Mouse (Mus musculus) intestine, embryonic 15.5 days (tissue): ENCODE measurements around the gene Il31. TPM values are rescaled to one million over a fixed set of nuclear protein-coding genes. Genes with fewer than 3 reads are reported as not detected.
A peak's percentile ranks its signal among the peaks of the same experiment; 100 is the strongest.
"Not testable (repeated sequence)": the region's sequence is repeated elsewhere in the genome, so short reads cannot be mapped to it uniquely, and the experiment has no call there.

Experiments
- ATAC-seq: fragments of 200-750 bp; cut with Nextera tagmentation; 2 replicates; pipeline ENCODE4 v1.8.0; 2017; ENCODE audit warnings: moderate TSS enrichment, moderate library complexity
- H3K27ac ChIP-seq: fragments of 300-500 bp; sonication (generic); 2 replicates; pipeline ENCODE4 v1.5.1; 2015; ENCODE audit warnings: mild to moderate bottlenecking, inconsistent platforms
- H3K27me3 ChIP-seq: fragments of 300-500 bp; sonication (generic); replicated peaks from 2 replicates; pipeline ENCODE4 v1.6.1; 2015; ENCODE audit warnings: inconsistent platforms
- H3K36me3 ChIP-seq: fragments of 300-500 bp; sonication (generic); 2 replicates; pipeline ENCODE4 v1.6.1; 2015; ENCODE audit warnings: inconsistent platforms
- H3K4me1 ChIP-seq: fragments of 300-500 bp; sonication (generic); replicated peaks from 2 replicates; pipeline ENCODE4 v1.6.1; 2015; ENCODE audit warnings: inconsistent platforms
- H3K4me2 ChIP-seq: fragments of 300-500 bp; sonication (generic); replicated peaks from 2 replicates; pipeline ENCODE4 v1.6.1; 2015; ENCODE audit warnings: mild to moderate bottlenecking, inconsistent platforms
- H3K4me3 ChIP-seq: fragments of 300-500 bp; sonication (generic); replicated peaks from 2 replicates; pipeline ENCODE4 v1.5.1; 2015; ENCODE audit warnings: inconsistent platforms
- H3K9ac ChIP-seq: fragments of 300-500 bp; sonication (generic); 2 replicates; pipeline ENCODE4 v1.6.1; 2015; ENCODE audit warnings: inconsistent platforms
- H3K9me3 ChIP-seq: fragments of 300-500 bp; sonication (generic); 2 replicates; pipeline ENCODE4 v1.6.1; 2016; ENCODE audit warnings: inconsistent platforms
- WGBS: fragments of 180-500 bp; shearing (Covaris S2); methylation state at CpG from one replicate; pipeline ENCODE4 v1.1.7; 2015; 5-methylcytosine and 5-hydroxymethylcytosine counted together
- polyA plus RNA-seq: library from polyadenylated mRNA; unstranded; fragments of >200 nt; fragmentation: Nextera tagmentation; extraction: Ambion mirVana; gene quantifications from 2 replicates; pipeline ENCODE4 v1.2.1, GENCODE M21; 2015

The Il31 gene
- polyA plus RNA-seq, 1 experiment from 2014 or later, result not detected

GRCm38 (mm10) chr5:123512102-123512501 is 22.8 kb upstream of the Il31 start:
- H3K27ac ChIP-seq, result no peak overlapping the region
- H3K36me3 ChIP-seq, result 0 out of 2 replicates have a peak, but pooled peaks cover 4% of the 10 kb centered on the region
- H3K4me3 ChIP-seq, result no peak overlapping the region
- no peak overlapping the region for H3K4me2 ChIP-seq
- peaks cover 8% of the 10 kb centered on the region for H3K4me1 ChIP-seq
- H3K9me3 ChIP-seq, result no peaks in the 10 kb centered on the region
- WGBS, result 55% methylated on average over 3 of the region's 3 CpGs
- peaks cover 9% of the 10 kb centered on the region; the same call in 1 of the 2 replicates for H3K27me3 ChIP-seq
- H3K9ac ChIP-seq, result no peak overlapping the region
- ATAC-seq, result no peak

- ATAC-seq, result not testable (repeated sequence)
- WGBS, result 77% methylated on average over 3 of the region's 3 CpGs
These were observed 22.1 kb upstream of the Il31 start for GRCm38 (mm10) chr5:123511426-123511825.

GRCm38 (mm10) chr5:123510160-123510559 is 20.9 kb upstream of the Il31 start, which contains the start of gene B3gnt4:
Gene B3gnt4, plus strand, starts transcription at chr5:123510460.
- WGBS, result 87% methylated on average over 5 of the region's 5 CpGs
- no peak within 1 kb of the TSS for H3K4me3 ChIP-seq
- peaks cover 10% of the 10 kb centered on the region; the same call in 1 of the 2 replicates for H3K27me3 ChIP-seq
- H3K4me2 ChIP-seq, result no peak within 1 kb of the TSS
- H3K4me1 ChIP-seq, result peaks cover 8% of the 10 kb centered on the region
- no peak within 1 kb of the TSS for H3K9ac ChIP-seq
- no peak for ATAC-seq
- H3K36me3 ChIP-seq, result 0 out of 2 replicates have a peak, but pooled peaks cover 4% of the 10 kb centered on the region
- no peak within 1 kb of the TSS for H3K27ac ChIP-seq
- no peaks in the 10 kb centered on the region for H3K9me3 ChIP-seq

More at GRCm38 (mm10) chr5:123511426-123511825, 22.1 kb upstream of the Il31 start:
- not testable (repeated sequence) for H3K9me3 ChIP-seq, H3K9ac ChIP-seq, H3K4me1 ChIP-seq, H3K36me3 ChIP-seq, H3K4me2 ChIP-seq, H3K4me3 ChIP-seq, H3K27ac ChIP-seq, H3K27me3 ChIP-seq

- Histone ChIP-seq H3K4me1 (peaks cover 8% of the 10 kb centered on the region), H3K9me3 (no peaks in the 10 kb centered on the region), H3K27me3 (peaks cover 13% of the 10 kb centered on the region; the same call in 1 of the 2 replicates), H3K36me3 (no peaks in the 10 kb centered on the region), H3K27ac (no peak overlapping the region), H3K4me2 (peak overlapping the region; percentile 93), H3K9ac (peak overlapping the region; percentile 41), H3K4me3 (peak overlapping the region; percentile 62)
- WGBS, result 6% methylated on average over 12 of the region's 12 CpGs
- no peak for ATAC-seq
These were observed 19.6 kb upstream of the Il31 start for GRCm38 (mm10) chr5:123508921-123509320.

DNA sequence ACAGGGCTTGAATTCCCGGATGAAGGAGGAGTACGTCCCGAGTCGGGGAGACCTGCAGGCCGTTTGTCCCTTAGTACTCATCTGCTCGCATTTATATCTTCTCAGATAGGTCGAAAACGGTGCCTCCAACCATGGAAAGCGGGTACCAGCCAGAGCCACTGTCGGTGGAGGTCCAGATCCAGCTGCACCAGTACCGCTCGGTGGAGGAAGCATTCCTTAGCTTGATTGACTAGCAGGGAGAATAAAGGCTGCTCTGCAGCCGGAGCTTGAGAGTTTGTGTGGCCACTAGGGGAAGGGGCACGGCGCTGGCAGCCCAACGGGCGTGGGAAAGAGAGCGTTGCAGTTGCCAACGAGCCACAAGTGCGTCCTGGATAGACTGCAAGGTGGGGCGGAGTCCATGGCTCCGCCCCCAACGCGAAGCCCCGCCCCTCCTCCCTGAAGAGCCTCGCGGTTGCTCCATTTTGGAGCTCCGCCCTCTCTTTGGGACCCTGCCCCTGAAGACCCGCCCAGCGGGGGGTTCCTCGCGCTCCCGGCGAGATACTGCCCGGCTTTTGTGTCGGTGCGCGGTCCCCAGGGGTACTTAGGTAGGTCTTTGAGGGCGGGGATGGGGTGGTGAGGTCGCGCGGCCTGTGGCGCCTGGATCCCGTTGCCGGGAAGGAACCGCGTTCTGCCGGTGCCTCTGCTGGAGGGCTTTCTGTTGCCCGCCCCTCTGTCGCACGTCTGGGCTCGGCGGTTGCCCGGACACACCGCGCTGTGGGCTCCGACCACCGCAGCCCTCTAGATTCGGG is 18.8 kb upstream of the Il31 start:
- Histone ChIP-seq H3K27me3 (peaks cover 13% of the 10 kb centered on the region; the same call in 1 of the 2 replicates), H3K36me3 (no peaks in the 10 kb centered on the region), H3K27ac (no peak overlapping the region), H3K9me3 (no peaks in the 10 kb centered on the region), H3K9ac (peak overlapping the region; percentile 41), H3K4me3 (peak overlapping the region; percentile 62), H3K4me1 (peaks cover 8% of the 10 kb centered on the region), H3K4me2 (peak overlapping the region; percentile 93)
- ATAC-seq, result peak; percentile 96
- WGBS, result 1% methylated on average over 58 of the region's 59 CpGs

GRCm38 (mm10) chr5:123501973-123502372 is 12.7 kb upstream of the Il31 start:
- no peak overlapping the region for H3K4me3 ChIP-seq
- no peak overlapping the region for H3K9ac ChIP-seq
- no peak for ATAC-seq
- H3K27me3 ChIP-seq, result 0 out of 2 replicates have a peak, but pooled peaks cover 4% of the 10 kb centered on the region
- no peak overlapping the region for H3K4me2 ChIP-seq
- H3K27ac ChIP-seq, result no peak overlapping the region
- H3K36me3 ChIP-seq, result no peaks in the 10 kb centered on the region
- H3K4me1 ChIP-seq, result peaks cover 9% of the 10 kb centered on the region; the same call in 1 of the 2 replicates
- H3K9me3 ChIP-seq, result no peaks in the 10 kb centered on the region
- 72% methylated on average over 4 of the region's 4 CpGs for WGBS

DNA sequence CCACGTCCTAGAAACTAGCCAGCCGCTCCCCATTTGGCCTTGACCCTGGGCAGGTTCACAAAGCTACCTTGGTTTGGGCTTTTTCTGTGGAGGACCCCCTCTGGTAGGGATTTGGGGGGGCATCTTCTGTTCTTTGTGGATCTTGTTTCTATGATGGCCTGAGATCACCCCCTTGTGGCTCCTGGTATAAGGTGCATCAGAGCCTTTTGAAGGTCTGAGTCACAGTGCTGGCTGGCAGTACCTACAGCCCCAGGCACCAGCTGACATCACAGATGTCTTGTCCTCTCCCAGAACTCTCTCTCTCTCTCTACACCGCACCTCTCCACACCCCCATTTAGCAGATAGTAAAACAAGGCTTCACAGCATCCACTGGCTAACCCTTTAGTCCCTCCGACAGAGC is 10.4 kb upstream of the Il31 start:
- no peak overlapping the region for H3K4me3 ChIP-seq
- H3K9ac ChIP-seq, result no peak overlapping the region
- H3K27me3 ChIP-seq, result no peaks in the 10 kb centered on the region
- no peak overlapping the region for H3K4me2 ChIP-seq
- peaks cover 9% of the 10 kb centered on the region; the same call in 1 of the 2 replicates for H3K4me1 ChIP-seq
- no peak for ATAC-seq
- no peak overlapping the region for H3K27ac ChIP-seq
- no peaks in the 10 kb centered on the region for H3K9me3 ChIP-seq
- 43% methylated on average over 4 of the region's 4 CpGs for WGBS
- H3K36me3 ChIP-seq, result no peaks in the 10 kb centered on the region

DNA sequence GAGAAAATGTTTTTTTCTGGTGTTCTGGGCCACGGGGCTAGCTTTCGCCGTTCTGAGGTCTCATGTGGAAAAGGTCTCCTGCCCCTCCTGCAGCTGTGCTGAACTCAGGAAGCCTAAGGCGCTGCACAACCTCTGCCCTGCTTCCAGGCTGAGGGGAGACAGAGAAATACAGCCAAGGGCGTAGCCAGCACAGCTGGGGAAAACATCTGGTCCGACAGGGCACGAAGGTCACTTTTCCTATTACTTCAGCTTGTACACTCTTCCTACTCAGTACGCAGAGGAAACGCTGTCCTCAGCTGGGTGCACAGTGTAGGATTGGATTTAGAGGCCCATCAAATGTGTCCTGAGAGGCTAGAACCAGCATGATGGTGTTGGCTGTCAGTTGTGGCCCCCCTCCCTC is 646 bp upstream of the Il31 start:
- H3K9me3 ChIP-seq, result no peaks in the 10 kb centered on the region
- 0 out of 2 replicates have a peak, but pooled peaks cover 7% of the 10 kb centered on the region for H3K4me1 ChIP-seq
- no peaks in the 10 kb centered on the region for H3K36me3 ChIP-seq
- H3K4me3 ChIP-seq, result no peak overlapping the region
- no peak overlapping the region for H3K9ac ChIP-seq
- H3K27me3 ChIP-seq, result no peaks in the 10 kb centered on the region
- ATAC-seq, result no peak
- WGBS, result 47% methylated on average over 9 of the region's 9 CpGs
- H3K4me2 ChIP-seq, result no peak overlapping the region
- H3K27ac ChIP-seq, result no peak overlapping the region

- Histone ChIP-seq H3K27me3 (no peaks in the 10 kb centered on the region), H3K4me1 (0 out of 2 replicates have a peak, but pooled peaks cover 7% of the 10 kb centered on the region), H3K36me3 (no peaks in the 10 kb centered on the region), H3K4me2 (no peak overlapping the region), H3K9me3 (no peaks in the 10 kb centered on the region), H3K4me3 (no peak overlapping the region), H3K9ac (no peak overlapping the region), H3K27ac (no peak overlapping the region)
- no peak for ATAC-seq
- WGBS, result 80% methylated on average over 11 of the region's 11 CpGs
These were observed 1.5 kb downstream of the Il31 start for GRCm38 (mm10) chr5:123487659-123488395.

- Histone ChIP-seq H3K4me1 (no peaks in the 10 kb centered on the region), H3K27me3 (no peaks in the 10 kb centered on the region), H3K27ac (no peak overlapping the region), H3K9ac (no peak overlapping the region), H3K4me3 (no peak overlapping the region), H3K36me3 (no peaks in the 10 kb centered on the region), H3K9me3 (no peaks in the 10 kb centered on the region), H3K4me2 (no peak overlapping the region)
- no peak for ATAC-seq
- WGBS, result 84% methylated on average over 5 of the region's 5 CpGs
These were observed 15.5 kb downstream of the Il31 start for GRCm38 (mm10) chr5:123473817-123474216.

- 7% methylated on average over 10 of the region's 10 CpGs for WGBS
- no peaks in the 10 kb centered on the region for H3K4me1 ChIP-seq
- H3K9me3 ChIP-seq, result no peaks in the 10 kb centered on the region
- no peak for ATAC-seq
- no peaks in the 10 kb centered on the region for H3K36me3 ChIP-seq
- no peak overlapping the region for H3K9ac ChIP-seq
- H3K4me3 ChIP-seq, result 0 out of 2 replicates have a peak overlapping the region, but pooled peaks have one; percentile 1
- peak overlapping the region; percentile 39 for H3K4me2 ChIP-seq
- no peak overlapping the region for H3K27ac ChIP-seq
- no peaks in the 10 kb centered on the region for H3K27me3 ChIP-seq
These were observed 18.4 kb downstream of the Il31 start for GRCm38 (mm10) chr5:123470784-123471400.

DNA sequence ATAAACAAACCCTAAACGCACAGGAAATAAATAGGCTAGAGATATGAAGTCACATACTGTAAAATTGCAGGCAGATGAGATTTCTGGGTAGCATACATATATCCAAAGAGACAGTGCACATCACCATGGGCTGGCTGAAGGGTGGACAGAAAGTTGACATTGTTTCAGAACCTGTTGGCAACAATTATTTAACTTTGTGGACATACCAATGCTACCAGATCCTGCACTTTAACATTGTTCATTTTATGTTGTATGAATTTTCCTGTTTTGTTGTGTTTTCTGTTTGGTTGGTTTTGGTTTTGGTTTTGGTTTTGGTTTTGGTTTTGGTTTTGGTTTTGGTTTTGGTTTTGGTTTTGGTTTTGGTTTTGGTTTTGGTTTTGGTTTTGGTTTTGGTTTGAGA is 24.7 kb downstream of the Il31 start:
- WGBS, result 79% methylated on average over 1 of the region's 1 CpGs
- H3K27me3 ChIP-seq, result no peaks in the 10 kb centered on the region
- H3K27ac ChIP-seq, result no peak overlapping the region
- H3K9ac ChIP-seq, result no peak overlapping the region
- H3K9me3 ChIP-seq, result no peaks in the 10 kb centered on the region
- H3K4me3 ChIP-seq, result no peak overlapping the region
- no peaks in the 10 kb centered on the region for H3K36me3 ChIP-seq
- no peak for ATAC-seq
- no peak overlapping the region for H3K4me2 ChIP-seq
- no peaks in the 10 kb centered on the region for H3K4me1 ChIP-seq
